Mouse (Mus musculus) c-Kit-positive CD71-negative TER-119-negative erythroid progenitor cells, embryonic 14.5 days (primary cell): ENCODE data around the gene Msantd3.

Experiments used
- DNase-seq: peaks from one replicate; pipeline ENCODE4 v3.0.0-alpha.2; 2013; ENCODE audit warnings: low read depth

Gene Msantd3

GRCm38 (mm10) chr4:48555729-48556128 lies 16.0 kb downstream of the Msantd3 start:
- no peak for DNase-seq

GRCm38 (mm10) chr4:48559652-48560051 lies 19.9 kb downstream of the Msantd3 start:
- DNase-seq, result no peak

GRCm38 (mm10) chr4:48561824-48562223 lies 22.1 kb downstream of the Msantd3 start:
- DNase-seq, result no peak

GRCm38 (mm10) chr4:48564962-48565361 lies 25.2 kb downstream of the Msantd3 start:
- DNase-seq, result no peak

- no peak for DNase-seq
These were observed 36.6 kb downstream of the Msantd3 start for GRCm38 (mm10) chr4:48576361-48576760.

- DNase-seq, result no peak
These were observed 38.1 kb downstream of the Msantd3 start for GRCm38 (mm10) chr4:48577831-48578230.

- no peak for DNase-seq
These were observed 38.7 kb downstream of the Msantd3 start for GRCm38 (mm10) chr4:48578399-48578798.

- no peak for DNase-seq
These were observed 39.9 kb downstream of the Msantd3 start for GRCm38 (mm10) chr4:48579475-48580110.

GRCm38 (mm10) chr4:48581201-48581600 lies 41.5 kb downstream of the Msantd3 start:
- no peak for DNase-seq

GRCm38 (mm10) chr4:48581993-48582392 lies 42.3 kb downstream of the Msantd3 start:
- no peak for DNase-seq

- no peak for DNase-seq
These were observed 43.2 kb downstream of the Msantd3 start for GRCm38 (mm10) chr4:48582941-48583340.

GRCm38 (mm10) chr4:48584421-48585240 lies 44.9 kb downstream of the Msantd3 start, which contains the start of gene Tmeff1:
Gene Tmeff1 (plus strand): TSS chr4:48585174.
- no peak for DNase-seq

GRCm38 (mm10) chr4:48585241-48586098 lies 45.7 kb downstream of the Msantd3 start:
- peak; percentile 14 for DNase-seq

- DNase-seq, result no peak
These were observed 46.5 kb downstream of the Msantd3 start for GRCm38 (mm10) chr4:48586099-48586821.

- no peak for DNase-seq
These were observed 47.8 kb downstream of the Msantd3 start for GRCm38 (mm10) chr4:48587526-48587925.

- no peak for DNase-seq
These were observed 48.8 kb downstream of the Msantd3 start for GRCm38 (mm10) chr4:48588576-48588975.

GRCm38 (mm10) chr4:48590862-48591261 lies 51.1 kb downstream of the Msantd3 start:
- DNase-seq, result no peak

GRCm38 (mm10) chr4:48591390-48591789 lies 51.7 kb downstream of the Msantd3 start:
- DNase-seq, result no peak

GRCm38 (mm10) chr4:48592328-48592727 lies 52.6 kb downstream of the Msantd3 start:
- DNase-seq, result no peak

- DNase-seq, result no peak
These were observed 53.1 kb downstream of the Msantd3 start for GRCm38 (mm10) chr4:48592844-48593243.

- DNase-seq, result no peak
These were observed 56.4 kb downstream of the Msantd3 start for GRCm38 (mm10) chr4:48596111-48596510.

GRCm38 (mm10) chr4:48605650-48606049 lies 65.9 kb downstream of the Msantd3 start:
- no peak for DNase-seq
